Mouse (Mus musculus) frontal cortex, postnatal 10 days (tissue): ENCODE measurements around the gene Hdac7.

Experiments used
- DNase-seq, 2 experiments: peaks; one replicate each; pipeline ENCODE4 v3.0.0; 2022; ENCODE audit warnings: low spot score in 2 of 2, mixed read lengths in 1 of 2

Hdac7 gene

GRCm38 (mm10) chr15:97746278-97746677 lies 98.0 kb downstream of the Hdac7 start:
- no peak for DNase-seq

- no peak for DNase-seq
Measured at GRCm38 (mm10) chr15:97745331-97745730, 99.0 kb downstream of the Hdac7 start.

GRCm38 (mm10) chr15:97744930-97745329 lies 99.4 kb downstream of the Hdac7 start:
- DNase-seq = no peak

GRCm38 (mm10) chr15:97743961-97744525 lies 100.3 kb downstream of the Hdac7 start:
- DNase-seq = no peak

- DNase-seq = no peak
Measured at GRCm38 (mm10) chr15:97743210-97743609, 101.1 kb downstream of the Hdac7 start.
